Mouse (Mus musculus) cerebellum, adult 2 months (tissue): Measurements from ENCODE around the gene Hsd3b7.

Source experiments
- CTCF ChIP-seq: fragments of 200-500 bp; IDR thresholded peaks from 2 replicates; pipeline ENCODE4 v1.5.1; 2011; ENCODE audit warnings: low read depth, mild to moderate bottlenecking, control low read depth, low read length, moderate library complexity, borderline replicate concordance; ENCODE audit not compliant: insufficient read depth
- POLR2A ChIP-seq: fragments of 200-500 bp; IDR thresholded peaks from 2 replicates; pipeline ENCODE4 v1.6.1; 2011; ENCODE audit warnings: low read length, control low read depth, borderline replicate concordance; ENCODE audit not compliant: insufficient read depth

GRCm38 (mm10) chr7:127752069-127752468 is 48.3 kb upstream of the Hsd3b7 start:
- TF ChIP-seq CTCF (no peak), POLR2A (no peak)
